Mouse (Mus musculus) cerebellum, adult 2 months (tissue): ENCODE data around the gene Thsd4.

Experiments used
- CTCF ChIP-seq: fragments of 200-500 bp; IDR thresholded peaks from 2 replicates; pipeline ENCODE4 v1.5.1; 2011; ENCODE audit warnings: low read depth, mild to moderate bottlenecking, control low read depth, low read length, moderate library complexity, borderline replicate concordance; ENCODE audit not compliant: insufficient read depth
- POLR2A ChIP-seq: fragments of 200-500 bp; IDR thresholded peaks from 2 replicates; pipeline ENCODE4 v1.6.1; 2011; ENCODE audit warnings: low read length, control low read depth, borderline replicate concordance; ENCODE audit not compliant: insufficient read depth

DNA sequence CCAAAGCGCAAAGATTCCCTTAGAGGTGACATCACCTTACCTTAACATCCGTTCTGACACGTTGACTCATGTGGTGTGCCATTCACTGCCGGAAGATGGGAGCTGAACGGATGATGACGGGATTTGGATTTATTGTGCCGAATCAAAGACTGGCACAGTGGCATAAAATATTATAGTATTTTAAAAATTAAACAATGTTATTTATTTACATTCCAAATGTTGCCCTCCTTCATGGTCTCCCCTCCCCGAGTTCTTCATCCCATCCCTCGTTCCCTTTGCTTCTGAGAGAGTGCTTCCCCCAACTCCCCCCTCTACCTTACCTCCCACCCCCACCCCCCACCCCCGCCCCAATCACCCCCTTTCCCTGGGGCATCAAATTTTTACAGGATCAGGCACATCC is 561.3 kb downstream of the Thsd4 start, which contains the start of gene Nr2e3:
- no peak for TF ChIP-seq CTCF
- TF ChIP-seq POLR2A, result no peak
